Mouse (Mus musculus) midbrain, embryonic 14.5 days (tissue): ENCODE measurements around the gene Xrra1. TPM values are rescaled to one million over a fixed set of nuclear protein-coding genes. Genes with fewer than 3 reads are reported as not detected.
"Not testable (repeated sequence)": the region's sequence is repeated elsewhere in the genome, so short reads cannot be mapped to it uniquely, and the experiment has no call there.

ENCODE experiments used
- ATAC-seq: fragments of 200-750 bp; cut with Nextera tagmentation; 2 replicates; pipeline ENCODE4 v1.8.0; 2017; ENCODE audit warnings: moderate number of reproducible peaks, moderate library complexity; ENCODE audit not compliant: low FRiP score, low TSS enrichment
- DNase-seq: peaks from one replicate; pipeline ENCODE4 v3.0.0-alpha.2; 2015
- H3K27ac ChIP-seq: fragments of 300-500 bp; sonication (generic); replicated peaks from 2 replicates; pipeline ENCODE4 v1.5.1; 2014; ENCODE audit warnings: mild to moderate bottlenecking, low read depth, low read length, moderate library complexity
- H3K27me3 ChIP-seq: fragments of 300-500 bp; sonication (generic); 2 replicates; pipeline ENCODE4 v1.6.1; 2014; ENCODE audit warnings: low read length, control low read depth, mixed read lengths; ENCODE audit not compliant: control insufficient read depth, insufficient read depth
- H3K36me3 ChIP-seq: fragments of 300-500 bp; sonication (generic); 2 replicates; pipeline ENCODE4 v1.6.1; 2014; ENCODE audit warnings: low read length, control low read depth; ENCODE audit not compliant: control insufficient read depth, insufficient read depth
- H3K4me1 ChIP-seq: fragments of 300-500 bp; sonication (generic); 2 replicates; pipeline ENCODE4 v1.6.1; 2014; ENCODE audit warnings: mild to moderate bottlenecking, antibody characterized with exemption, low read length, control low read depth; ENCODE audit not compliant: control insufficient read depth, insufficient read depth
- H3K4me2 ChIP-seq: fragments of 300-500 bp; sonication (generic); 2 replicates; pipeline ENCODE4 v1.6.1; 2014; ENCODE audit warnings: mild to moderate bottlenecking, low read length, moderate library complexity
- H3K4me3 ChIP-seq: fragments of 300-500 bp; sonication (generic); replicated peaks from 2 replicates; pipeline ENCODE4 v1.5.1; 2014; ENCODE audit warnings: low read depth, low read length
- H3K9ac ChIP-seq: fragments of 300-500 bp; sonication (generic); replicated peaks from 2 replicates; pipeline ENCODE4 v1.6.1; 2014; ENCODE audit warnings: mild to moderate bottlenecking, low read length, moderate library complexity
- H3K9me3 ChIP-seq: fragments of 300-500 bp; sonication (generic); 2 replicates; pipeline ENCODE4 v1.6.1; 2016; ENCODE audit warnings: low read length, control low read depth, mixed read lengths; ENCODE audit not compliant: control insufficient read depth
- WGBS: fragments of 180-500 bp; shearing (Covaris S2); extraction: QIAGEN DNeasy Blood & Tissue Kit; methylation state at CpG from one replicate; pipeline ENCODE4 v1.1.7; 2014; 5-methylcytosine and 5-hydroxymethylcytosine counted together
- polyA plus RNA-seq: library from polyadenylated mRNA; unstranded; fragments of >200 nt; fragmentation: Nextera tagmentation; extraction: Ambion mirVana; gene quantifications from 2 replicates; pipeline ENCODE4 v1.2.1, GENCODE M21; 2014

Gene Xrra1
- polyA plus RNA-seq, 1 experiment from 2014 or later: 1.2 TPM

- WGBS: 97% methylated on average over 1 of the region's 1 CpGs
- ATAC-seq (no peak), DNase-seq (no peak)
- H3K9me3 ChIP-seq: no peaks in the 10 kb centered on the region
- H3K4me1 ChIP-seq: no peaks in the 10 kb centered on the region
- no peak overlapping the region for H3K4me2 ChIP-seq
- no peaks in the 10 kb centered on the region for H3K27me3 ChIP-seq
- no peak overlapping the region for H3K27ac ChIP-seq
- H3K9ac ChIP-seq: no peak overlapping the region
- peaks cover 45% of the 10 kb centered on the region for H3K36me3 ChIP-seq
- no peak overlapping the region for H3K4me3 ChIP-seq
Observed at GRCm38 (mm10) chr7:99940669-99941068, 81.8 kb downstream of the Xrra1 start.

- no peaks in the 10 kb centered on the region for H3K4me1 ChIP-seq
- no peak overlapping the region for H3K4me2 ChIP-seq
- WGBS: over 99% methylated on average over 3 of the region's 3 CpGs
- no peak overlapping the region for H3K9ac ChIP-seq
- peaks cover 56% of the 10 kb centered on the region for H3K36me3 ChIP-seq
- H3K9me3 ChIP-seq: no peaks in the 10 kb centered on the region
- H3K27ac ChIP-seq: no peak overlapping the region
- H3K4me3 ChIP-seq: no peak overlapping the region
- H3K27me3 ChIP-seq: no peaks in the 10 kb centered on the region
- no peak for ATAC-seq
- DNase-seq: no peak
Observed at GRCm38 (mm10) chr7:99944520-99944919, 85.6 kb downstream of the Xrra1 start.

GRCm38 (mm10) chr7:99945012-99945411 is 86.1 kb downstream of the Xrra1 start:
- H3K4me3 ChIP-seq, DNase-seq, H3K9me3 ChIP-seq, ATAC-seq, H3K9ac ChIP-seq, H3K4me2 ChIP-seq, H3K27me3 ChIP-seq, H3K4me1 ChIP-seq, H3K27ac ChIP-seq: not testable (repeated sequence)
- 93% methylated on average over 22 of the region's 22 CpGs for WGBS
- peaks cover 56% of the 10 kb centered on the region for H3K36me3 ChIP-seq

- peaks cover 47% of the 10 kb centered on the region for H3K36me3 ChIP-seq
- H3K9ac ChIP-seq: no peak overlapping the region
- no peaks in the 10 kb centered on the region for H3K4me1 ChIP-seq
- WGBS: 96% methylated on average over 3 of the region's 3 CpGs
- ATAC-seq: no peak
- no peaks in the 10 kb centered on the region for H3K9me3 ChIP-seq
- no peaks in the 10 kb centered on the region for H3K27me3 ChIP-seq
- H3K4me2 ChIP-seq: no peak overlapping the region
- H3K4me3 ChIP-seq: no peak overlapping the region
- no peak for DNase-seq
- no peak overlapping the region for H3K27ac ChIP-seq
Observed at GRCm38 (mm10) chr7:99945939-99946338, 87.0 kb downstream of the Xrra1 start.

GRCm38 (mm10) chr7:99946356-99946755 is 87.4 kb downstream of the Xrra1 start:
- no peak for DNase-seq
- Histone ChIP-seq H3K9ac (no peak overlapping the region), H3K36me3 (peaks cover 45% of the 10 kb centered on the region), H3K27me3 (no peaks in the 10 kb centered on the region), H3K4me2 (no peak overlapping the region), H3K4me1 (no peaks in the 10 kb centered on the region), H3K9me3 (no peaks in the 10 kb centered on the region), H3K27ac (no peak overlapping the region), H3K4me3 (no peak overlapping the region)
- ATAC-seq: no peak
- 97% methylated on average over 4 of the region's 4 CpGs for whole genome bisulfite sequencing

- H3K9ac ChIP-seq: no peak overlapping the region
- 90% methylated on average over 9 of the region's 9 CpGs for WGBS
- peaks cover 40% of the 10 kb centered on the region for H3K36me3 ChIP-seq
- H3K4me1 ChIP-seq: no peaks in the 10 kb centered on the region
- ATAC-seq (no peak), DNase-seq (no peak)
- no peak overlapping the region for H3K27ac ChIP-seq
- H3K9me3 ChIP-seq: no peaks in the 10 kb centered on the region
- H3K27me3 ChIP-seq: no peaks in the 10 kb centered on the region
- H3K4me3 ChIP-seq: no peak overlapping the region
- no peak overlapping the region for H3K4me2 ChIP-seq
Observed at GRCm38 (mm10) chr7:99947329-99947728, 88.4 kb downstream of the Xrra1 start.

GRCm38 (mm10) chr7:99953442-99954098 is 94.7 kb downstream of the Xrra1 start:
- ATAC-seq (no peak), DNase-seq (no peak)
- Histone ChIP-seq H3K4me3 (no peak overlapping the region), H3K27ac (no peak overlapping the region), H3K4me1 (no peaks in the 10 kb centered on the region), H3K27me3 (no peaks in the 10 kb centered on the region), H3K9ac (no peak overlapping the region), H3K36me3 (no peaks in the 10 kb centered on the region), H3K4me2 (no peak overlapping the region), H3K9me3 (no peaks in the 10 kb centered on the region)
- 90% methylated on average over 6 of the region's 6 CpGs for WGBS

GRCm38 (mm10) chr7:99954212-99954611 is 95.3 kb downstream of the Xrra1 start:
- Histone ChIP-seq H3K36me3 (no peaks in the 10 kb centered on the region), H3K4me1 (no peaks in the 10 kb centered on the region), H3K4me3 (no peak overlapping the region), H3K9ac (no peak overlapping the region), H3K27me3 (no peaks in the 10 kb centered on the region), H3K9me3 (no peaks in the 10 kb centered on the region), H3K4me2 (no peak overlapping the region), H3K27ac (no peak overlapping the region)
- DNase-seq (no peak), ATAC-seq (no peak)
- WGBS: 96% methylated on average over 8 of the region's 8 CpGs

GRCm38 (mm10) chr7:99956095-99956494 is 97.2 kb downstream of the Xrra1 start:
- Histone ChIP-seq H3K27me3 (no peaks in the 10 kb centered on the region), H3K36me3 (no peaks in the 10 kb centered on the region), H3K4me1 (no peaks in the 10 kb centered on the region), H3K4me3 (no peak overlapping the region), H3K9ac (no peak overlapping the region), H3K4me2 (no peak overlapping the region), H3K9me3 (no peaks in the 10 kb centered on the region), H3K27ac (no peak overlapping the region)
- ATAC-seq (no peak), DNase-seq (no peak)
- 95% methylated on average over 7 of the region's 7 CpGs for WGBS
